Mouse (Mus musculus) liver, embryonic 12.5 days (tissue): Measurements from ENCODE around the gene Tppp3. TPM values are rescaled to one million over a fixed set of nuclear protein-coding genes. Genes with fewer than 3 reads are reported as not detected.
A peak's percentile ranks its signal among the peaks of the same experiment; 100 is the strongest.

Source experiments
- ATAC-seq: fragments of 200-750 bp; cut with Nextera tagmentation; 2 replicates; pipeline ENCODE4 v1.8.0; 2017; ENCODE audit warnings: moderate number of reproducible peaks, mild to moderate bottlenecking, moderate library complexity
- H3K27ac ChIP-seq: fragments of 300-500 bp; sonication (generic); 2 replicates; pipeline ENCODE4 v1.5.1; 2016; ENCODE audit warnings: mild to moderate bottlenecking
- H3K27me3 ChIP-seq: fragments of 300-500 bp; sonication (generic); replicated peaks from 2 replicates; pipeline ENCODE4 v1.6.1; 2016; ENCODE audit warnings: mild to moderate bottlenecking, moderate library complexity
- H3K36me3 ChIP-seq: fragments of 300-500 bp; sonication (generic); 2 replicates; pipeline ENCODE4 v1.6.1; 2016; ENCODE audit warnings: mild to moderate bottlenecking, moderate library complexity
- H3K4me1 ChIP-seq: fragments of 300-500 bp; sonication (generic); 2 replicates; pipeline ENCODE4 v1.6.1; 2016
- H3K4me2 ChIP-seq: fragments of 300-500 bp; sonication (generic); 2 replicates; pipeline ENCODE4 v1.6.1; 2016; ENCODE audit warnings: mild to moderate bottlenecking, moderate library complexity
- H3K4me3 ChIP-seq: fragments of 300-500 bp; sonication (generic); 2 replicates; pipeline ENCODE4 v1.5.1; 2016; ENCODE audit warnings: mild to moderate bottlenecking, moderate library complexity
- H3K9ac ChIP-seq: fragments of 300-500 bp; sonication (generic); 2 replicates; pipeline ENCODE4 v1.6.1; 2016; ENCODE audit warnings: mild to moderate bottlenecking, moderate library complexity
- H3K9me3 ChIP-seq: fragments of 300-500 bp; sonication (generic); replicated peaks from 2 replicates; pipeline ENCODE4 v1.6.1; 2016; ENCODE audit warnings: mild to moderate bottlenecking, moderate library complexity
- WGBS: fragments of 180-500 bp; shearing (Covaris S2); methylation state at CpG from one replicate; pipeline ENCODE4 v1.1.7; 2016; ENCODE audit not compliant: insufficient replicate concordance; 5-methylcytosine and 5-hydroxymethylcytosine counted together
- polyA plus RNA-seq: library from polyadenylated mRNA; unstranded; fragments of >200 nt; fragmentation: Nextera tagmentation; extraction: Ambion mirVana; gene quantifications from 2 replicates; pipeline ENCODE4 v1.2.1, GENCODE M21; 2016

Tppp3 gene
- polyA plus RNA-seq, 1 experiment from 2014 or later, result 1.4 TPM

- H3K4me2 ChIP-seq, result no peak overlapping the region; the same call in 1 of the 2 replicates
- peaks cover 98% of the 10 kb centered on the region for H3K27me3 ChIP-seq
- H3K4me1 ChIP-seq, result peaks cover 45% of the 10 kb centered on the region
- no peaks in the 10 kb centered on the region for H3K36me3 ChIP-seq
- no peak overlapping the region for H3K9ac ChIP-seq
- no peak overlapping the region for H3K27ac ChIP-seq
- H3K9me3 ChIP-seq, result no peaks in the 10 kb centered on the region
- no peak for ATAC-seq
- 17% methylated on average over 9 of the region's 9 CpGs for WGBS
- no peak overlapping the region for H3K4me3 ChIP-seq
Observed at GRCm38 (mm10) chr8:105472983-105473382, 1.7 kb upstream of the Tppp3 start.

GRCm38 (mm10) chr8:105472414-105472932, 1.1 kb upstream of the Tppp3 start:
- no peaks in the 10 kb centered on the region for H3K9me3 ChIP-seq
- H3K4me3 ChIP-seq, result no peak overlapping the region
- 15% methylated on average over 23 of the region's 23 CpGs for WGBS
- no peak overlapping the region for H3K27ac ChIP-seq
- no peaks in the 10 kb centered on the region for H3K36me3 ChIP-seq
- H3K27me3 ChIP-seq, result peaks cover 93% of the 10 kb centered on the region
- no peak for ATAC-seq
- peak overlapping the region; percentile 26; the same call in 1 of the 2 replicates for H3K4me2 ChIP-seq
- H3K4me1 ChIP-seq, result peaks cover 45% of the 10 kb centered on the region
- H3K9ac ChIP-seq, result no peak overlapping the region

GRCm38 (mm10) chr8:105470681-105471313, 529 bp downstream of the Tppp3 start:
- no peak; the same call in 1 of the 2 replicates for ATAC-seq
- WGBS, result 18% methylated on average over 11 of the region's 11 CpGs
- Histone ChIP-seq H3K4me2 (peak overlapping the region; percentile 60), H3K9ac (no peak overlapping the region), H3K27me3 (peaks cover 87% of the 10 kb centered on the region), H3K36me3 (no peaks in the 10 kb centered on the region), H3K27ac (no peak overlapping the region), H3K9me3 (no peaks in the 10 kb centered on the region), H3K4me3 (peak overlapping the region; percentile 30), H3K4me1 (peaks cover 45% of the 10 kb centered on the region)

- Histone ChIP-seq H3K27ac (no peak overlapping the region), H3K4me3 (no peak overlapping the region), H3K4me2 (no peak overlapping the region), H3K36me3 (no peaks in the 10 kb centered on the region), H3K9ac (no peak overlapping the region), H3K4me1 (peaks cover 45% of the 10 kb centered on the region), H3K27me3 (peaks cover 87% of the 10 kb centered on the region), H3K9me3 (no peaks in the 10 kb centered on the region)
- ATAC-seq, result no peak
- WGBS, result 60% methylated on average over 5 of the region's 5 CpGs
Observed at GRCm38 (mm10) chr8:105470262-105470661, 1.1 kb downstream of the Tppp3 start.

GRCm38 (mm10) chr8:105469816-105470215, 1.5 kb downstream of the Tppp3 start:
- Histone ChIP-seq H3K27ac (no peak overlapping the region), H3K9me3 (no peaks in the 10 kb centered on the region), H3K36me3 (no peaks in the 10 kb centered on the region), H3K9ac (no peak overlapping the region), H3K4me2 (no peak overlapping the region), H3K27me3 (peaks cover 87% of the 10 kb centered on the region), H3K4me1 (peaks cover 45% of the 10 kb centered on the region), H3K4me3 (no peak overlapping the region)
- WGBS, result 68% methylated on average over 5 of the region's 5 CpGs
- ATAC-seq, result no peak

- WGBS, result 51% methylated on average over 6 of the region's 6 CpGs
- Histone ChIP-seq H3K9me3 (no peaks in the 10 kb centered on the region), H3K4me3 (no peak overlapping the region), H3K4me1 (peaks cover 40% of the 10 kb centered on the region), H3K9ac (no peak overlapping the region), H3K27me3 (peaks cover 87% of the 10 kb centered on the region), H3K27ac (no peak overlapping the region), H3K36me3 (no peaks in the 10 kb centered on the region), H3K4me2 (no peak overlapping the region)
- ATAC-seq, result peak; percentile 55
Observed at GRCm38 (mm10) chr8:105469041-105469695, 2.2 kb downstream of the Tppp3 start.

- H3K9me3 ChIP-seq, result no peaks in the 10 kb centered on the region
Observed at GRCm38 (mm10) chr8:105468002-105468720, 3.2 kb downstream of the Tppp3 start.

GRCm38 (mm10) chr8:105467396-105467985, 3.8 kb downstream of the Tppp3 start:
- 81% methylated on average over 10 of the region's 10 CpGs for WGBS
- Histone ChIP-seq H3K27ac (no peak overlapping the region), H3K27me3 (peaks cover 84% of the 10 kb centered on the region), H3K4me2 (no peak overlapping the region), H3K9me3 (no peaks in the 10 kb centered on the region), H3K4me1 (peaks cover 30% of the 10 kb centered on the region), H3K36me3 (no peaks in the 10 kb centered on the region), H3K4me3 (no peak overlapping the region), H3K9ac (no peak overlapping the region)
- no peak for ATAC-seq

More at GRCm38 (mm10) chr8:105468002-105468720, 3.2 kb downstream of the Tppp3 start:
- H3K4me2 ChIP-seq, result no peak overlapping the region
- ATAC-seq, result no peak
- H3K27ac ChIP-seq, result no peak overlapping the region
- H3K4me3 ChIP-seq, result no peak overlapping the region
- H3K27me3 ChIP-seq, result peaks cover 86% of the 10 kb centered on the region
- 77% methylated on average over 27 of the region's 27 CpGs for WGBS
- no peaks in the 10 kb centered on the region for H3K36me3 ChIP-seq
- H3K4me1 ChIP-seq, result peaks cover 32% of the 10 kb centered on the region
- H3K9ac ChIP-seq, result no peak overlapping the region

GRCm38 (mm10) chr8:105466700-105467291, 4.5 kb downstream of the Tppp3 start:
- H3K9me3 ChIP-seq, result no peaks in the 10 kb centered on the region
- 68% methylated on average over 7 of the region's 7 CpGs for WGBS
- no peak overlapping the region for H3K4me3 ChIP-seq
- no peak overlapping the region for H3K9ac ChIP-seq
- no peak overlapping the region for H3K4me2 ChIP-seq
- H3K4me1 ChIP-seq, result peaks cover 28% of the 10 kb centered on the region
- H3K27me3 ChIP-seq, result peaks cover 79% of the 10 kb centered on the region
- H3K36me3 ChIP-seq, result no peaks in the 10 kb centered on the region
- no peak overlapping the region for H3K27ac ChIP-seq
- no peak for ATAC-seq

- Histone ChIP-seq H3K4me2 (no peak overlapping the region), H3K27ac (no peak overlapping the region), H3K9ac (no peak overlapping the region), H3K36me3 (no peaks in the 10 kb centered on the region), H3K4me1 (peaks cover 23% of the 10 kb centered on the region), H3K4me3 (no peak overlapping the region), H3K9me3 (no peaks in the 10 kb centered on the region), H3K27me3 (peaks cover 74% of the 10 kb centered on the region)
- no peak for ATAC-seq
- 72% methylated on average over 6 of the region's 6 CpGs for WGBS
Observed at GRCm38 (mm10) chr8:105466246-105466645, 5.1 kb downstream of the Tppp3 start.

GRCm38 (mm10) chr8:105464595-105464994, 6.7 kb downstream of the Tppp3 start:
- H3K27me3 ChIP-seq, result peaks cover 71% of the 10 kb centered on the region
- H3K36me3 ChIP-seq, result no peaks in the 10 kb centered on the region

More at GRCm38 (mm10) chr8:105464595-105464994, 6.7 kb downstream of the Tppp3 start:
- Histone ChIP-seq H3K9ac (no peak overlapping the region), H3K27ac (no peak overlapping the region), H3K4me2 (no peak overlapping the region), H3K4me3 (no peak overlapping the region), H3K9me3 (no peaks in the 10 kb centered on the region), H3K4me1 (peaks cover 7% of the 10 kb centered on the region)
- WGBS, result 68% methylated on average over 7 of the region's 7 CpGs
- no peak for ATAC-seq
